Mouse (Mus musculus): Measurements from ENCODE around the gene Stard8. TPM values are rescaled to one million over a fixed set of nuclear protein-coding genes. Genes with fewer than 3 reads are reported as not detected.

Stard8 gene
- total RNA-seq, 1 experiment from 2014 or later = 5.4 TPM

GRCm38 (mm10) chrX:99075111-99075510 is 72.1 kb downstream of the Stard8 start:
- ATAC-seq (replicated peaks in 1 of 2; ENCODE audit: insufficient read depth in 1 of 2, low FRiP score in 2 of 2, low TSS enrichment in 1 of 2, low read depth in 1 of 2, poor library complexity in 2 of 2, severe bottlenecking in 2 of 2) = no peak

GRCm38 (mm10) chrX:99076460-99076859 is 73.4 kb downstream of the Stard8 start:
- no peak for ATAC-seq (replicated peaks in 1 of 2; ENCODE audit: insufficient read depth in 1 of 2, low FRiP score in 2 of 2, low TSS enrichment in 1 of 2, low read depth in 1 of 2, poor library complexity in 2 of 2, severe bottlenecking in 2 of 2)

GRCm38 (mm10) chrX:99078374-99078892 is 75.4 kb downstream of the Stard8 start:
- ATAC-seq (replicated peaks in 1 of 2; ENCODE audit: insufficient read depth in 1 of 2, low FRiP score in 2 of 2, low TSS enrichment in 1 of 2, low read depth in 1 of 2, poor library complexity in 2 of 2, severe bottlenecking in 2 of 2) = peak; percentile 93 to 96

- ATAC-seq (replicated peaks in 1 of 2; ENCODE audit: insufficient read depth in 1 of 2, low FRiP score in 2 of 2, low TSS enrichment in 1 of 2, low read depth in 1 of 2, poor library complexity in 2 of 2, severe bottlenecking in 2 of 2) = no peak
Observed at GRCm38 (mm10) chrX:99092704-99093103, 89.7 kb downstream of the Stard8 start.

- peak; percentile 93 to 95 for ATAC-seq (replicated peaks in 1 of 2; ENCODE audit: insufficient read depth in 1 of 2, low FRiP score in 2 of 2, low TSS enrichment in 1 of 2, low read depth in 1 of 2, poor library complexity in 2 of 2, severe bottlenecking in 2 of 2)
Observed at GRCm38 (mm10) chrX:99111088-99111724, 108.2 kb downstream of the Stard8 start.

- no peak for ATAC-seq (replicated peaks in 1 of 2; ENCODE audit: insufficient read depth in 1 of 2, low FRiP score in 2 of 2, low TSS enrichment in 1 of 2, low read depth in 1 of 2, poor library complexity in 2 of 2, severe bottlenecking in 2 of 2)
Observed at GRCm38 (mm10) chrX:99119510-99119909, 116.5 kb downstream of the Stard8 start.

Other genes with a start within 250 kb of the Stard8 start
- 4.0 and 5.8 TPM in 2 replicates for gene Ophn1, start 112.2 kb upstream of the Stard8 start, total RNA-seq (2017)
- 35.3 and 38.3 TPM in 2 replicates for gene Yipf6, start 66.9 kb upstream of the Stard8 start, total RNA-seq (2017)
- gene Efnb1, start 132.9 kb downstream of the Stard8 start, total RNA-seq (2017) = 4.7 and 5.6 TPM in 2 replicates

All from hematopoietic stem cell, adult 5-6 weeks (primary cell).